Mouse (Mus musculus) MEL (cell line): Measurements from ENCODE around the gene Rabgap1l. TPM values are rescaled to one million over a fixed set of nuclear protein-coding genes. Genes with fewer than 3 reads are reported as not detected.

Experiments used
- DNase-seq: peaks from one replicate; pipeline ENCODE4 v3.0.0; 2011; ENCODE audit warnings: low read depth, low spot score
- H3K27ac ChIP-seq: 2 replicates; pipeline ENCODE4 v1.5.1; 2012; ENCODE audit warnings: low read depth, mild to moderate bottlenecking, control low read depth, low read length, moderate library complexity; ENCODE audit not compliant: control insufficient read depth
- H3K27me3 ChIP-seq, 2 experiments: fragments of 150-350 bp in 1 of 2; sonication (generic) in 1 of 2; 2 replicates each; pipeline ENCODE4 v1.6.1; 2012; ENCODE audit warnings: low read length in 2 of 2, mild to moderate bottlenecking in 2 of 2, improper control_type of control experiment in 1 of 2, moderate library complexity in 1 of 2; ENCODE audit not compliant: insufficient read depth in 2 of 2, control insufficient read depth in 1 of 2
- H3K36me3 ChIP-seq, 2 experiments: 2 replicates each; pipeline ENCODE4 v1.6.1; 2012 to 2014; ENCODE audit warnings: low read length in 2 of 2, improper control_type of control experiment in 1 of 2, inconsistent platforms in 1 of 2, mild to moderate bottlenecking in 1 of 2; ENCODE audit not compliant: insufficient read depth in 2 of 2, control insufficient read depth in 1 of 2
- H3K4me1 ChIP-seq, 2 experiments: fragments of 150-350 bp in 1 of 2; sonication (generic) in 1 of 2; 2 replicates each; pipeline ENCODE4 v1.6.1; 2012; ENCODE audit warnings: low read length in 2 of 2, improper control_type of control experiment in 1 of 2, mild to moderate bottlenecking in 1 of 2; ENCODE audit not compliant: insufficient read depth in 2 of 2, control insufficient read depth in 1 of 2
- H3K4me3 ChIP-seq, 2 experiments: fragments of 150-350 bp in 1 of 2; sonication (generic) in 1 of 2; 2 replicates each; pipeline ENCODE4 v1.5.1; 2012; ENCODE audit warnings: low read depth in 2 of 2, low read length in 2 of 2, mild to moderate bottlenecking in 2 of 2, moderate library complexity in 2 of 2, control low read depth in 1 of 2, improper control_type of control experiment in 1 of 2; ENCODE audit not compliant: control insufficient read depth in 1 of 2, insufficient read depth in 1 of 2
- H3K79me2 ChIP-seq: 2 replicates; pipeline ENCODE4 v1.6.1; 2012; ENCODE audit warnings: mild to moderate bottlenecking, low read length, moderate library complexity; ENCODE audit not compliant: control insufficient read depth, poor library complexity, insufficient read depth
- H3K9ac ChIP-seq: 2 replicates; pipeline ENCODE4 v1.6.1; 2012; ENCODE audit warnings: low read depth, mild to moderate bottlenecking, control low read depth, low read length, moderate library complexity; ENCODE audit not compliant: control insufficient read depth, poor library complexity, severe bottlenecking
- H3K9me3 ChIP-seq: fragments of 150-350 bp; sonication (generic); replicated peaks from 2 replicates; pipeline ENCODE4 v1.6.1; 2012; ENCODE audit warnings: mild to moderate bottlenecking, low read length, improper control_type of control experiment, moderate library complexity; ENCODE audit not compliant: insufficient read depth
- BHLHE40 ChIP-seq: IDR thresholded peaks from 2 replicates; pipeline ENCODE4 v1.6.1; 2012; ENCODE audit warnings: low read depth, mild to moderate bottlenecking, inconsistent platforms, low read length, improper control_type of control experiment, borderline replicate concordance
- CTCF ChIP-seq, 3 experiments: IDR thresholded peaks in 2 of 3; conservative IDR thresholded peaks in 1 of 3; 2 replicates each; pipeline ENCODE4 v1.5.1; 2011 to 2012; ENCODE audit warnings: low read length in 3 of 3, low read depth in 2 of 3, mild to moderate bottlenecking in 2 of 3, improper control_type of control experiment in 1 of 3, inconsistent platforms in 1 of 3, mixed read lengths in 1 of 3, moderate library complexity in 1 of 3; ENCODE audit not compliant: control insufficient read depth in 1 of 3, insufficient read depth in 1 of 3, poor library complexity in 1 of 3, severe bottlenecking in 1 of 3
- ELF1 ChIP-seq: IDR thresholded peaks from 2 replicates; pipeline ENCODE4 v1.6.1; 2014; ENCODE audit warnings: low read depth, mild to moderate bottlenecking, inconsistent platforms, low read length, improper control_type of control experiment, moderate library complexity
- GABPA ChIP-seq: IDR thresholded peaks from 2 replicates; pipeline ENCODE4 v1.6.1; 2012; ENCODE audit warnings: low read depth, mild to moderate bottlenecking, inconsistent platforms, low read length, improper control_type of control experiment, moderate library complexity
- HCFC1 ChIP-seq: IDR thresholded peaks from 2 replicates; pipeline ENCODE4 v1.6.1; 2012; ENCODE audit warnings: low read depth, mild to moderate bottlenecking, inconsistent platforms, low read length, improper control_type of control experiment, moderate library complexity
- MEF2A ChIP-seq: IDR thresholded peaks from 2 replicates; pipeline ENCODE4 v1.6.1; 2014; ENCODE audit warnings: low read depth, mild to moderate bottlenecking, inconsistent platforms, low read length, improper control_type of control experiment; ENCODE audit not compliant: poor library complexity, insufficient replicate concordance, severe bottlenecking; ENCODE audit errors: extremely low read depth
- MYB ChIP-seq: IDR thresholded peaks from 2 replicates; pipeline ENCODE4 v1.6.1; 2011; ENCODE audit warnings: mild to moderate bottlenecking, low read depth, low read length, improper control_type of control experiment
- NELFE ChIP-seq: IDR thresholded peaks from 2 replicates; pipeline ENCODE4 v1.6.1; 2011; ENCODE audit warnings: low read depth, low read length, improper control_type of control experiment
- POLR2A ChIP-seq, 2 experiments: IDR thresholded peaks; 2 replicates each; pipeline ENCODE4 v1.6.1; 2011 to 2012; ENCODE audit warnings: low read length in 2 of 2, mild to moderate bottlenecking in 2 of 2, control low read depth in 1 of 2, improper control_type of control experiment in 1 of 2, low read depth in 1 of 2, moderate library complexity in 1 of 2; ENCODE audit not compliant: control insufficient read depth in 1 of 2, insufficient read depth in 1 of 2, poor library complexity in 1 of 2
- POLR2AphosphoS2 ChIP-seq: IDR thresholded peaks from 2 replicates; pipeline ENCODE4 v1.6.1; 2011; ENCODE audit warnings: low read length, improper control_type of control experiment
- RAD21 ChIP-seq: IDR thresholded peaks from 2 replicates; pipeline ENCODE4 v1.6.1; 2011; ENCODE audit warnings: mild to moderate bottlenecking, low read depth, low read length, improper control_type of control experiment
- RCOR1 ChIP-seq: IDR thresholded peaks from 2 replicates; pipeline ENCODE4 v1.6.1; 2012; ENCODE audit warnings: low read depth, mild to moderate bottlenecking, inconsistent platforms, low read length, improper control_type of control experiment
- SMC3 ChIP-seq: IDR thresholded peaks from 2 replicates; pipeline ENCODE4 v1.6.1; 2011; ENCODE audit warnings: low read depth, low read length, improper control_type of control experiment
- TAL1 ChIP-seq: IDR thresholded peaks from 2 replicates; pipeline ENCODE4 v1.6.1; 2012; ENCODE audit warnings: mild to moderate bottlenecking, inconsistent platforms, low read length, moderate library complexity, mixed read lengths
- ZC3H11A ChIP-seq: IDR thresholded peaks from 2 replicates; pipeline ENCODE4 v1.6.1; 2012; ENCODE audit warnings: low read depth, mild to moderate bottlenecking, inconsistent platforms, low read length, improper control_type of control experiment
- ZKSCAN1 ChIP-seq: IDR thresholded peaks from 2 replicates; pipeline ENCODE4 v1.6.1; 2012; ENCODE audit warnings: low read depth, mild to moderate bottlenecking, inconsistent platforms, low read length, improper control_type of control experiment, moderate library complexity
- ZMIZ1 ChIP-seq: IDR thresholded peaks from 2 replicates; pipeline ENCODE4 v1.6.1; 2012; ENCODE audit warnings: low read depth, mild to moderate bottlenecking, inconsistent platforms, low read length, improper control_type of control experiment, moderate library complexity
- ZNF384 ChIP-seq: IDR thresholded peaks from 2 replicates; pipeline ENCODE4 v1.6.1; 2012; ENCODE audit warnings: low read depth, mild to moderate bottlenecking, inconsistent platforms, low read length, improper control_type of control experiment
- polyA plus RNA-seq, 2 experiments: library from polyadenylated mRNA; stranded (reverse) in 1 of 2; unstranded in 1 of 2; fragments of >175 nt in 1 of 2; fragments of >200 nt in 1 of 2; gene quantifications; 2 replicates each; pipeline versions ENCODE4 v1.2.1 to v1.2.4; 2012; ENCODE audit warnings: low replicate concordance in 2 of 2, low read depth in 1 of 2; ENCODE audit not compliant: insufficient read length in 2 of 2, insufficient read depth in 1 of 2, missing spikeins in 1 of 2
- total RNA-seq: library from RNA; depleted of rRNA; stranded (reverse); fragments of 300-350 nt; gene quantifications from 2 replicates; pipeline ENCODE4 v1.2.3, GENCODE M21; 2012

The Rabgap1l gene
- total and polyA plus RNA-seq, 3 experiments = 24.1 to 26.2 TPM; not detected in 1

GRCm38 (mm10) chr1:160717742-160718141, 75.3 kb downstream of the Rabgap1l start:
- Histone ChIP-seq H3K9me3 (no peaks in the 10 kb centered on the region), H3K27me3 (no peaks in the 10 kb centered on the region), H3K9ac (no peak overlapping the region), H3K4me3 (no peak overlapping the region), H3K36me3 (peaks cover 2 to 17% of the 10 kb centered on the region in 2 experiments), H3K79me2 (no peaks in the 10 kb centered on the region), H3K4me1 (peaks cover 2 to 7% of the 10 kb centered on the region in 2 experiments; a peak in 2 of 4 replicates), H3K27ac (no peak overlapping the region)
- peak; percentile 28 for DNase-seq
- TF ChIP-seq GABPA (no peak), SMC3 (peak; percentile 45), MEF2A (no peak), BHLHE40 (no peak), NELFE (no peak), ZC3H11A (peak; percentile 36), POLR2AphosphoS2 (no peak), RAD21 (peak; percentile 64), ELF1 (no peak), ZMIZ1 (no peak), MYB (no peak), TAL1 (no peak), RCOR1 (no peak), ZNF384 (no peak), HCFC1 (no peak), CTCF (IDR thresholded peaks at IDR 0.05 in 2 of 3, conservative IDR thresholded peaks at IDR 0.05 in 1 of 3; ENCODE audit: control insufficient read depth in 1 of 3, insufficient read depth in 1 of 3, low read depth in 2 of 3, low read length in 3 of 3, poor library complexity in 1 of 3, severe bottlenecking in 1 of 3) (peak in 1 of 3 experiments; percentile 47; a peak in 2 of 6 replicates)

- DNase-seq = peak; percentile 24
- no peak overlapping the region for H3K27ac ChIP-seq
- peaks cover 2 to 24% of the 10 kb centered on the region in 2 experiments; a peak in 3 of 4 replicates for H3K36me3 ChIP-seq
- no peak overlapping the region for H3K9ac ChIP-seq
- no peaks in the 10 kb centered on the region for H3K79me2 ChIP-seq
- peaks cover 2 to 11% of the 10 kb centered on the region in 2 experiments; a peak in 2 of 4 replicates for H3K4me1 ChIP-seq
- TF ChIP-seq CTCF (IDR thresholded peaks at IDR 0.05 in 2 of 3, conservative IDR thresholded peaks at IDR 0.05 in 1 of 3; ENCODE audit: control insufficient read depth in 1 of 3, insufficient read depth in 1 of 3, low read depth in 2 of 3, low read length in 3 of 3, poor library complexity in 1 of 3, severe bottlenecking in 1 of 3) (peak in 2 of 3 experiments; percentile 11 to 51; a peak in 2 of 6 replicates), ZKSCAN1 (no peak), ZC3H11A (peak; percentile 17; the same call in 1 of the 2 replicates), BHLHE40 (no peak), POLR2A (IDR thresholded peaks at IDR 0.05; ENCODE audit: control insufficient read depth in 1 of 2, insufficient read depth in 1 of 2, low read depth in 1 of 2, low read length in 2 of 2, poor library complexity in 1 of 2) (no peak), SMC3 (peak; percentile 45), RAD21 (peak; percentile 51)
- H3K4me3 ChIP-seq = no peak overlapping the region
- no peaks in the 10 kb centered on the region for H3K9me3 ChIP-seq
- no peaks in the 10 kb centered on the region for H3K27me3 ChIP-seq
Measured at GRCm38 (mm10) chr1:160714685-160715084, 78.3 kb downstream of the Rabgap1l start.
